Mouse (Mus musculus) spleen, postnatal 10 days (tissue): ENCODE results near the gene Blnk.
A peak's percentile ranks its signal among the peaks of the same experiment; 100 is the strongest.

Experiments
- DNase-seq, 2 experiments: peaks; one replicate each; pipeline ENCODE4 v3.0.0; 2021 to 2022; ENCODE audit warnings: low spot score in 2 of 2

Gene Blnk

DNA sequence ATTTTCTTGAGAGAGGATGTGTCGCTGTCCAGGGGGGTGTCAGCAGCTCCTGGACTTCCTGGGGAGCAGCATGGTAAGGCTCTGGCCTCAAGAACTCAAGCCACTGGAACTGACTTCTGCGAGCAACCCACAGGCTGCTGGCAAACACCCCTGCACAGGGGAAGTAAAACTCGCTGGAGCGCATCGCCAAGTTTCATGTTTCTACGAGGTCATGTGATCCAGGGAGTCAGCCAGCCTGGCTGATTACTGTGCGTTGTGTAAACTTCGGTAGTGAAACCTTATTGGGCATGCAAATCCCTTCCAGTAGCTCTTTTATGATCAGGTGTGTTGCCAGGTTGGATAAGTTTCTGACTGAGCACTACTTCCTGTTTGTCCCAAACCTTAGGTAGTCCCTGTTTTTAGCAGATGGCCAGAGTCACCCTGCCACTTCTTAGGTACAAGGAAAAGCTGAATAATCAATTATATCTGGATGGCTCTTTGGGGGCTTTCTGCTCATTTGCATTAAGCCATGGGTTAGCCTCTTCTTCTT lies at the start of gene Blnk:
Blnk (minus strand) TSS at position 479 of the 529 bp plus-strand sequence.
- DNase-seq, result peak in 1 of 2 experiments; percentile 81

GRCm38 (mm10) chr19:41039110-41039509 lies 44.8 kb upstream of the Blnk start:
- DNase-seq, result peak in 1 of 2 experiments; percentile 37

- DNase-seq, result no peak
Measured at GRCm38 (mm10) chr19:41035809-41036551, 41.6 kb upstream of the Blnk start.

DNA sequence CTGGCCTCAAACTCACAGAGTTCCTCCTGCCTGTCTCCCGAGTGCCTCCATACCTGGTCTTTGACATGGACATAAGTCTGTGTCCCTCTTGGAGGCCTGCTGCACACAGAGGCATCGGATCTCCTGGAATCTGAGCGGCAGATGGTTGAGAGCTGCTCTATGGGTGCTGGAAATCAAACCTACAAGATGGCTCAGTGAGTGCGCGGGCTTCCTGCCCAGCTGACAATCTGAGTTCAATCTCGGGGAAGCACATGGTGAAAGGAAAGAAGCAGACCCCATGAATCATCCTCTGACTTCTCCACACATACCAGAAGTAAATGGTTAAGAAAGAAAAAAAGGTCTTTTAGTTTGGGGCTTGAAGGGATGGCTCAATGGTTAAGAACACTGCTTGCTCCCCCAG lies 37.5 kb upstream of the Blnk start:
- no peak for DNase-seq

GRCm38 (mm10) chr19:41031009-41031408 lies 36.7 kb upstream of the Blnk start:
- DNase-seq, result peak in 1 of 2 experiments; percentile 46

- DNase-seq, result no peak
Measured at GRCm38 (mm10) chr19:41030161-41030560, 35.8 kb upstream of the Blnk start.

DNA sequence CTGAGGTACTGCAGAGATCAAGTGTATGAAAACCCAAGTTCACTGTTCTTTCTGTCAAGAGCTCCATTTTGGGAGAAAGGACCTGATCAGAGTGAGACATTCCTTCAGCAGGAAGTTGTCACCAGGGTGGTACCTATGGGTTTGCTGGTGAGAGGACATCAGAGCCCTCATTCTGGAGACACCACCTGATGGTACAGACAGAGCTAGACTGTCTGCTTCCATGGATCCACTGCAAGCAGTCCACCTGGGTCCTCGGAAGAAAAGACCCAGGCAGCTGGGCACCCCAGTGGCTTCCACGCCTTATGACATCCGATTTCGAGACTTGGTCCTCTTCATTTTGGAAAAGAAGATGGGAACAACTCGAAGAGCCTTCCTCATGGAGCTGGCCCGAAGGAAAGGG lies 34.9 kb upstream of the Blnk start, which contains the start of gene Dntt:
Dntt (plus strand) TSS at position 57 of the 400 bp plus-strand sequence.
- DNase-seq, result no peak

GRCm38 (mm10) chr19:41027601-41028000 lies 33.3 kb upstream of the Blnk start:
- DNase-seq, result no peak

- DNase-seq, result no peak
Measured at GRCm38 (mm10) chr19:41027024-41027423, 32.7 kb upstream of the Blnk start.

DNA sequence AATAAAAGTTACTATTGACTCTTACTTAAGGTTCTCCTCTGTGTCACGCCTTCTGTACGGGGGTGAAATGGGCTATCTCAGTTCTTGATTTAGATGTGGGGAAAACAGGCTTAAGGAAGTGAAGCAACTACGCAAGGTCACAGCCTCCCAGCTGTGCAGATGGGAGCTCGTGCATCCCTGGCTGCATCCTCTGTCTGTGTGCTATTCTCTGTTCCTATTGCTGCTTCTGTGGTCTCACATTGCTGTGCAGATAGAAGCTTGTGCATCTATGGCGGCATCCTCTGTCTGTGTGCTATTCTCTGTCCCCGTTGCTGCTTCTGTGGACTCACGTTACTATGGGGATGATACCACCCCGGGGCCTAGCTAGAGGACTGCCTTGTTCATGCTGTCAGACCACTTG lies 32.2 kb upstream of the Blnk start:
- no peak for DNase-seq

- DNase-seq, result no peak
Measured at GRCm38 (mm10) chr19:41022244-41022643, 27.9 kb upstream of the Blnk start.

DNA sequence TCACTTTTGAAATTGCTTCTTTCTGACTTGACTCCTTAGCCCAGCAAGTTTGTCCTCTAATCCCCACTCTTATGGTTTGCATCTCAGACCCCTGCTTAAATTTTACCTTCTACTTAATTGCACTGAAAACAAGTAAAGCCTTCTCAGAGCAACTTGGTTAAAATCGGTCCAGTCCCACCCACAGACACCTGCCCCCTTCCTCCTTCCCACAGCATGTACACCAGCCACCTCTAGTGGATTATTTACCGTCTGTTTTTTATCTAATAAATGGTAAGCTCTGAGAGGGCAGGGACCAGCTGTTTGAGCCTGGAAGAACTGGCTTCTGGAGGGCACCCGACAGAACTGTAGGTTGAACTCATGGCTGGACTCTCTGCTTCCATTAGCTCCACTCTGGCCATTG lies 26.2 kb upstream of the Blnk start:
- no peak for DNase-seq

DNA sequence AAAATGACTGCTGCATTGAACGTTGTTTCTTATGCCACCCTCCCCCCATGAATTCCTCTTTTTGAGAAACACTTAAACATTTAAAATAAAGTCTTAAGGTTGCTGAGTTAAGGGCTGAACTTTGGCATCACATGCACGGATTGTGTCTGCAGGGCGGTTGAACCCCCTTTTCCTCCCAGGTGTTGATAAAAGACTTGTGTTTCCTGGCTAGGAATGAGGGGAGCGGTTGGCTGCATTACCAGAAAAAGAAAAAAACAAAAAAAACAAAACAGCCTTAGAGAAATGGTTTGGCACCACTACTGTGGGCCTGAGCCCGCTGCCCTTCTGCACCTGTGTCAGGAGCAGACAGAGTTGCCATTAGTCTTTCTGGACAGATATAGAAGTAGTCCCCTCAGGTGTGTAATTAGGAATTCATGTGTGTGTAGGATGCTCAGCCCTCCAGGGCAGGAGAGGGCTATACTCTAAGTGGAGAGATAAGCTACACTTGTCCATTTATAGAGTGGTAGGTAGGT lies 24.9 kb upstream of the Blnk start:
- no peak for DNase-seq

GRCm38 (mm10) chr19:41015951-41016716 lies 21.8 kb upstream of the Blnk start:
- peak; percentile 53 to 80 for DNase-seq

GRCm38 (mm10) chr19:41014003-41014402 lies 19.7 kb upstream of the Blnk start:
- DNase-seq, result no peak

DNA sequence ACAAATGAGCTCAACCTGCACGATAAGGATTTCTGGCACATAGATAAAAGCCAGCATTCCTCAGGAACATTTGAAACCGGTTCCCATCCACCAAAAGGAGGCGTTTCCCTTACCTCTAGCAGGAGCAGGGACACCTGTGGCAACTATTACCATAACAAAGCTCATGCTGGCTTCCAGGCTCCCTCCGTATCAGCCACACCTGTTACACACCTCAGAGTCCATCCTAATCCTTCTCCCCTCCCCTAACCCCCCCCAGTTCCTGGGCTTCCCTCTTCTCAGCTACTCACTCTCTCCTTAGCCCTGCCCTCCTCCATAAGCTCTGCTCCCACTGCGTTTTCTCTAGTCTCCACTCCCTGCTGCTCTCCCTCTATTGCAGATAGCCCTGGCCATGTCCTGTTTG lies 19.3 kb upstream of the Blnk start:
- no peak for DNase-seq

DNA sequence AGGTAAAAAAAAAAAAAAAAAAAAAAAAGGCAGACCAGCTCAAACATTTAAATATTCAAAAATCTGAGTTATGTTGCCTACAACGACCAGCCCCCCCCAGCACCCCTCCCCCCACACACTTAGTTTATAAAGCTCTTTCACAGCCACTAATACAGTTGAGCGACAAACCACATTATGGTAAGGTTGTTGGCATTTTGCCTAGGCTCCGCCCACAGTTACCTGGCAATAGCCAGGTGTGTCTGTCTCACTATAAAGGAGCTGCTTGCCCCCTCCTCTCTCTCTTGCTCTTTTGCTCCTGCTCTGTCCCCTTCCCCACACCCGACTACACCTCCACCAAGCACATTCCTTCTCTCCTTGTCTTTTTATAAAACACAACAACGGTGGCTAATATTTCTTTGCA lies 17.3 kb upstream of the Blnk start:
- no peak for DNase-seq

DNA sequence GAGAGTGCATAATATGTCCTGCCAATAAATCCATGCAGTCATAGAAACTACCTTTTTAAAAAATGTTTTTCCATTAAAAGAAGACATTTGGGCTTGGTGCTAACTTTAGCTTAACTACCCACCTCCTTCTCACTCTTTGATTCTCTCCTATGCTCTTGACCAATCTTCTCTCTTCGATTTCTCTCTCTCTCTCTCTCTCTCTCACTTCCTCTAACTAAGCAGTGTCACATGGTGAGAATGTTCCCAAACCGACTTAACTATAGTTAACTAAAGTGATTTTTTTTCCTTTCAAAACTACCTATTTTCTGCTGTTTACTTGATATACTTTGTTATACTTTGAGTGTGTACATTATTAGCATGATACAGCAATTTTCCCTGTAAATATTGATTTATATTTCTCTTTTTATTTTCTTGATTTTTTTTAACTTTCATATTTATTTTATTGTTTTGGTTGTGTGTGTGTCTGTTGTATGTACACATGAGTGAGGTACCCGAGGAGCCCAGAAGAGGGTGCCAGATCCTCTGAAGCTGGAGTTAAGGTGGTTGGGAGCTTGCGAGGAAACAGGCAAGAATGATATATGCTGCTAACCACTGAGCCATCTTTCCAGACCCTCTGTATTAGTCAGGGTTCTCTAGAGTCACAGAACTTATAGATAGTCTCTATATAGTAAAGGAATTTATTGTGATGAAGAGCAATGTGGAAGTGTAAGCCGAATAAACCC lies 14.5 kb upstream of the Blnk start:
- DNase-seq, result no peak

- no peak for DNase-seq
Measured at GRCm38 (mm10) chr19:41007733-41008132, 13.4 kb upstream of the Blnk start.

DNA sequence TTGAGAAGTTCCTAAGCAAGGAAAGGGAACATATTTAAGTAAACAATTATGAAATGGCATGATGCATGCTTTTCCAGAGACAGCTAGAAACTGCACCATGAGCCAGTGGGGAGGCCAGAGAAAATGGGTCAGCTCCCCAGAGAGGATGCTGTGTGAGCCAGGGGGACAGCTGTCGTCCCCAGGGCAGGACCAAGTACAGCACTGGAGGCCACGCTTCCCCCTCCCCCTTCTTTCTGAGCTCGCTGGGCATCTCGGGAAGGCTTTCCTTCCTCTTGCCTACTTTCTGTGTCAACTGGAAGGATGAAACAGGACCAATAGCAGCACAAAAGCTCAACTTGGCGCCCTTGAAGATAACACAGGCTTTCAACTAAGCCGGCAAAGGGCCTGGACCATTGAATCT lies 13.0 kb upstream of the Blnk start:
- DNase-seq, result no peak

GRCm38 (mm10) chr19:41006621-41007020 lies 12.3 kb upstream of the Blnk start:
- DNase-seq, result no peak
